Mouse (Mus musculus): ENCODE measurements around the gene Cradd. TPM values are rescaled to one million over a fixed set of nuclear protein-coding genes. Genes with fewer than 3 reads are reported as not detected.

Gene Cradd
- polyA plus RNA-seq (2014; fragmentation: Nextera tagmentation; extraction: Ambion mirVana), result 10.2 and 13.0 TPM in 2 replicates

- peak within 1 kb of the TSS; percentile 91 for H3K27ac ChIP-seq (ENCODE audit: low read depth, low read length)
- H3K4me3 ChIP-seq (ENCODE audit: low read length), result peak within 1 kb of the TSS; percentile 68
- H3K4me1 ChIP-seq (ENCODE audit: control insufficient read depth, insufficient read depth, low read length), result no peaks in the 10 kb centered on the region
- H3K36me3 ChIP-seq (ENCODE audit: control insufficient read depth, insufficient read depth, low read length), result no peaks in the 10 kb centered on the region
- H3K27me3 ChIP-seq (ENCODE audit: control insufficient read depth, insufficient read depth, low read length), result no peaks in the 10 kb centered on the region; the same call in 1 of the 2 replicates
- H3K4me2 ChIP-seq (replicated peaks; ENCODE audit: low read depth, low read length), result peak within 1 kb of the TSS; percentile 75
- no peaks in the 10 kb centered on the region for H3K9me3 ChIP-seq (ENCODE audit: control insufficient read depth, low read length)
- under 1% methylated on average over 51 of the region's 51 CpGs for WGBS
- ATAC-seq (ENCODE audit: low FRiP score, low TSS enrichment), result peak; percentile 80
- peak within 1 kb of the TSS; percentile 79 for H3K9ac ChIP-seq (ENCODE audit: low read depth, low read length)
Observed at GRCm38 (mm10) chr10:95323393-95324277, at the start of gene Cradd. Gene Cradd (minus strand): TSS chr10:95324133.

GRCm38 (mm10) chr10:95373340-95373739, 49.4 kb upstream of the Cradd start:
- H3K4me1 ChIP-seq (ENCODE audit: control insufficient read depth, insufficient read depth, low read length), result no peaks in the 10 kb centered on the region
- WGBS, result 90% methylated on average over 6 of the region's 6 CpGs
- ATAC-seq (ENCODE audit: low FRiP score, low TSS enrichment), result no peak
- no peak overlapping the region for H3K4me3 ChIP-seq (ENCODE audit: low read length)
- no peak overlapping the region for H3K4me2 ChIP-seq (replicated peaks; ENCODE audit: low read depth, low read length)
- no peaks in the 10 kb centered on the region for H3K36me3 ChIP-seq (ENCODE audit: control insufficient read depth, insufficient read depth, low read length)
- H3K9ac ChIP-seq (ENCODE audit: low read depth, low read length), result no peak overlapping the region
- H3K9me3 ChIP-seq (ENCODE audit: control insufficient read depth, low read length), result peaks cover 2% of the 10 kb centered on the region; the same call in 1 of the 2 replicates
- H3K27ac ChIP-seq (ENCODE audit: low read depth, low read length), result no peak overlapping the region
- no peaks in the 10 kb centered on the region for H3K27me3 ChIP-seq (ENCODE audit: control insufficient read depth, insufficient read depth, low read length)

- ATAC-seq (ENCODE audit: low FRiP score, low TSS enrichment), result no peak
- Histone ChIP-seq H3K4me1 (ENCODE audit: control insufficient read depth, insufficient read depth, low read length) (no peaks in the 10 kb centered on the region), H3K27me3 (ENCODE audit: control insufficient read depth, insufficient read depth, low read length) (no peaks in the 10 kb centered on the region), H3K4me2 (replicated peaks; ENCODE audit: low read depth, low read length) (no peak overlapping the region), H3K27ac (ENCODE audit: low read depth, low read length) (no peak overlapping the region), H3K36me3 (ENCODE audit: control insufficient read depth, insufficient read depth, low read length) (no peaks in the 10 kb centered on the region), H3K4me3 (ENCODE audit: low read length) (no peak overlapping the region), H3K9ac (ENCODE audit: low read depth, low read length) (no peak overlapping the region), H3K9me3 (ENCODE audit: control insufficient read depth, low read length) (peaks cover 2% of the 10 kb centered on the region; the same call in 1 of the 2 replicates)
- WGBS, result 82% methylated on average over 3 of the region's 3 CpGs
Observed at GRCm38 (mm10) chr10:95371942-95372341, 48.0 kb upstream of the Cradd start.

- peaks cover 2% of the 10 kb centered on the region; the same call in 1 of the 2 replicates for H3K9me3 ChIP-seq (ENCODE audit: control insufficient read depth, low read length)
- H3K36me3 ChIP-seq (ENCODE audit: control insufficient read depth, insufficient read depth, low read length), result no peaks in the 10 kb centered on the region
- no peaks in the 10 kb centered on the region for H3K4me1 ChIP-seq (ENCODE audit: control insufficient read depth, insufficient read depth, low read length)
- no peak overlapping the region for H3K27ac ChIP-seq (ENCODE audit: low read depth, low read length)
- H3K9ac ChIP-seq (ENCODE audit: low read depth, low read length), result no peak overlapping the region
- ATAC-seq (ENCODE audit: low FRiP score, low TSS enrichment), result no peak
- no peak overlapping the region for H3K4me2 ChIP-seq (replicated peaks; ENCODE audit: low read depth, low read length)
- H3K27me3 ChIP-seq (ENCODE audit: control insufficient read depth, insufficient read depth, low read length), result no peaks in the 10 kb centered on the region
- H3K4me3 ChIP-seq (ENCODE audit: low read length), result no peak overlapping the region
Observed at GRCm38 (mm10) chr10:95369190-95369589, 45.3 kb upstream of the Cradd start.

DNA sequence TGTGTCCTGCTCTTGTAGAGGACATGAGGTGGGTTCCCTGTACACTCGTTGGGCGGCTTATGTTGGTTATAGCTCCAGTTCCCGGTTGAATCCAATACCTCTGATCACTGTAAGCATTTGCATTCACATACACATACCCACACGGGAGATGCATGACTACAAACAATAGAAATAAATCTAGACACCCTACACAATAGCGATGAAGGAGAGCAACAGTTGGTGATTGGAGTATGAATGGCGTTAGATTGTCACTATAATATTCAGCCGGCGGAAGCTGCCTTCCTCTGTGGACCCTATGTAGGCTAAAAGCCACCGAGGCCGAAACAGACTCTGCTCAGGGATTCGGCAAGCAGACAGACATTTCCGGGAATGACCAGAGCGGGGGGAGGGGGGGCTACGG, 44.2 kb upstream of the Cradd start:
- Histone ChIP-seq H3K27ac (ENCODE audit: low read depth, low read length) (no peak overlapping the region), H3K4me3 (ENCODE audit: low read length) (no peak overlapping the region), H3K4me2 (replicated peaks; ENCODE audit: low read depth, low read length) (no peak overlapping the region), H3K36me3 (ENCODE audit: control insufficient read depth, insufficient read depth, low read length) (no peaks in the 10 kb centered on the region), H3K9ac (ENCODE audit: low read depth, low read length) (no peak overlapping the region), H3K4me1 (ENCODE audit: control insufficient read depth, insufficient read depth, low read length) (no peaks in the 10 kb centered on the region), H3K9me3 (ENCODE audit: control insufficient read depth, low read length) (peaks cover 2% of the 10 kb centered on the region; the same call in 1 of the 2 replicates), H3K27me3 (ENCODE audit: control insufficient read depth, insufficient read depth, low read length) (no peaks in the 10 kb centered on the region)
- WGBS, result 94% methylated on average over 14 of the region's 14 CpGs
- no peak for ATAC-seq (ENCODE audit: low FRiP score, low TSS enrichment)

- Histone ChIP-seq H3K4me2 (replicated peaks; ENCODE audit: low read depth, low read length) (no peak overlapping the region), H3K27me3 (ENCODE audit: control insufficient read depth, insufficient read depth, low read length) (no peaks in the 10 kb centered on the region), H3K4me3 (ENCODE audit: low read length) (no peak overlapping the region), H3K4me1 (ENCODE audit: control insufficient read depth, insufficient read depth, low read length) (no peaks in the 10 kb centered on the region), H3K36me3 (ENCODE audit: control insufficient read depth, insufficient read depth, low read length) (no peaks in the 10 kb centered on the region), H3K27ac (ENCODE audit: low read depth, low read length) (no peak overlapping the region), H3K9me3 (ENCODE audit: control insufficient read depth, low read length) (peaks cover 2% of the 10 kb centered on the region; the same call in 1 of the 2 replicates), H3K9ac (ENCODE audit: low read depth, low read length) (no peak overlapping the region)
- WGBS, result 94% methylated on average over 9 of the region's 9 CpGs
- no peak for ATAC-seq (ENCODE audit: low FRiP score, low TSS enrichment)
Observed at GRCm38 (mm10) chr10:95367661-95368089, 43.7 kb upstream of the Cradd start.

DNA sequence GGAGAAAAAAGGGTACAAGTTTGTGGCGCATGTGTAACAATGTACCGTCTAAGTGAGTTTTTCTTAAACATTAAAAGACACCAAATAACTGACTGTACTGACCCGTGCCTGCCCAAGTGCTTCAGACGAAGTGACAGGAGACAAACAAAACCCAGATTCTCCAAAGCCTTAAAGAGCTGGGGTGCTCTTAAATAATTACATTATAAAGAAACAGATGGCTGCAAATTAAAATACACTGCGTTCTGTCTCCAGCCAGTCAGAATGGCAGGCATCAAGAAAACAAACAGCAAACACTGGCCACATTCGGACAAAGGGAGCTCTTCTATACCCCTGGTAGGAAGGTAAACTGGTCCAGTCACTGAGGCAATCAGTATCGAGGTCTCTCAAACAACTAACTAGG, 43.3 kb upstream of the Cradd start:
- Histone ChIP-seq H3K9me3 (ENCODE audit: control insufficient read depth, low read length) (peaks cover 2% of the 10 kb centered on the region; the same call in 1 of the 2 replicates), H3K27ac (ENCODE audit: low read depth, low read length) (no peak overlapping the region), H3K4me3 (ENCODE audit: low read length) (no peak overlapping the region), H3K4me2 (replicated peaks; ENCODE audit: low read depth, low read length) (no peak overlapping the region), H3K36me3 (ENCODE audit: control insufficient read depth, insufficient read depth, low read length) (no peaks in the 10 kb centered on the region), H3K27me3 (ENCODE audit: control insufficient read depth, insufficient read depth, low read length) (no peaks in the 10 kb centered on the region), H3K4me1 (ENCODE audit: control insufficient read depth, insufficient read depth, low read length) (no peaks in the 10 kb centered on the region), H3K9ac (ENCODE audit: low read depth, low read length) (no peak overlapping the region)
- no peak for ATAC-seq (ENCODE audit: low FRiP score, low TSS enrichment)
- WGBS, result 79% methylated on average over 7 of the region's 7 CpGs

DNA sequence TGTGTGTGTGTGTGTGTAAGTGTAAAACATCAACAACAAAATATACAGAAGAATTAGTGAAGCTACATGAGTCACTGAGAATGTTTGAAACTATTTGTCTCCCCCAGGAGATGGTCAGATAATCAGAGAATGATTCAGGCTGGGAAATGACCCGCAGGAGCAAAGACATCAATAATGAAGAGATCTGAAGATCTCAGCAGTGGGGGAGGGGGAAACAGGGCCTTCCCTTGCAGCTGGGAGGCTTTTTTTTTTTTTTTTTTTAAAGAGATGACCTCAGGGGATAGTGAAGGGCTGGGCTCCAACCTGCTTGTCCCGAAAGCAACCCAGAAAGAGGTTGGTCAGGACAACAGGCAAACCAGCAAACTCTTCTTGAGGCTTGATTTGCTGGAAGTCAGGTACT, 38.4 kb upstream of the Cradd start:
- Histone ChIP-seq H3K36me3 (ENCODE audit: control insufficient read depth, insufficient read depth, low read length) (no peaks in the 10 kb centered on the region), H3K27me3 (ENCODE audit: control insufficient read depth, insufficient read depth, low read length) (no peaks in the 10 kb centered on the region), H3K27ac (ENCODE audit: low read depth, low read length) (no peak overlapping the region), H3K9ac (ENCODE audit: low read depth, low read length) (no peak overlapping the region), H3K4me2 (replicated peaks; ENCODE audit: low read depth, low read length) (no peak overlapping the region), H3K4me1 (ENCODE audit: control insufficient read depth, insufficient read depth, low read length) (no peaks in the 10 kb centered on the region), H3K9me3 (ENCODE audit: control insufficient read depth, low read length) (no peaks in the 10 kb centered on the region), H3K4me3 (ENCODE audit: low read length) (no peak overlapping the region)
- no peak for ATAC-seq (ENCODE audit: low FRiP score, low TSS enrichment)
- 30% methylated on average over 2 of the region's 2 CpGs for WGBS

DNA sequence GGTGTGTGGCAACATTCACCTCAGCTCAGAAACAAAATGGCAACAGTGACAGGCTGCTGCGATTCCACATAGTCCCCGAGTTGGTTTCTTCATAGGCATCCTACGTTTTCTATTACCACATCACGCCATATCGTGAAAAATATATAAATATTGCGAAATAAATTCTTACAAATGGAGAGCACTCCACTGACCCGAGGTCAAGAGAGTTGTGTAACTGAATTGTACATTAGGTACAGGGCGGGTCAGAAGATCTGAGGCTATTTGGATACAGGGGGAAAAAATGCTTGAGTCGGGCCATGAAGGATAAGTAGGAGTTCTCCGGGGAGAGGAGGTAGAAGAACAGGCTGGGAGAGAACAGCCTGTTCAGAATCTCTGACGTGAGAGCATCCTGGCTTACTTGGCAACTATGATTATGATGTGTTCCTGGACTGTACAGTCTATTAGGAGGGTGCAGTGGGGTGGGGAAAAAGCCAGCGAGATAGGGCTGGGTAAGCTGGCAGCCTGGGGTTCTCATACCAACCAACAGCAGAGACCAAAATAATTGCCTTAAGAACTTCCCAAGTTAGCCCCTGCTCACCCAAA, 37.4 kb upstream of the Cradd start:
- Histone ChIP-seq H3K4me1 (ENCODE audit: control insufficient read depth, insufficient read depth, low read length) (no peaks in the 10 kb centered on the region), H3K9ac (ENCODE audit: low read depth, low read length) (no peak overlapping the region), H3K27ac (ENCODE audit: low read depth, low read length) (no peak overlapping the region), H3K4me3 (ENCODE audit: low read length) (no peak overlapping the region), H3K4me2 (replicated peaks; ENCODE audit: low read depth, low read length) (no peak overlapping the region), H3K9me3 (ENCODE audit: control insufficient read depth, low read length) (no peaks in the 10 kb centered on the region), H3K36me3 (ENCODE audit: control insufficient read depth, insufficient read depth, low read length) (no peaks in the 10 kb centered on the region), H3K27me3 (ENCODE audit: control insufficient read depth, insufficient read depth, low read length) (no peaks in the 10 kb centered on the region)
- 91% methylated on average over 12 of the region's 12 CpGs for WGBS
- ATAC-seq (ENCODE audit: low FRiP score, low TSS enrichment), result no peak
